Mouse (Mus musculus): ENCODE measurements around the gene Spata33. TPM values are rescaled to one million over a fixed set of nuclear protein-coding genes. Genes with fewer than 3 reads are reported as not detected.
"Not testable (repeated sequence)": the region's sequence is repeated elsewhere in the genome, so short reads cannot be mapped to it uniquely, and the experiment has no call there.

The Spata33 gene
- polyA plus RNA-seq, 1 experiment from 2014 or later = 1.7 TPM

DNA sequence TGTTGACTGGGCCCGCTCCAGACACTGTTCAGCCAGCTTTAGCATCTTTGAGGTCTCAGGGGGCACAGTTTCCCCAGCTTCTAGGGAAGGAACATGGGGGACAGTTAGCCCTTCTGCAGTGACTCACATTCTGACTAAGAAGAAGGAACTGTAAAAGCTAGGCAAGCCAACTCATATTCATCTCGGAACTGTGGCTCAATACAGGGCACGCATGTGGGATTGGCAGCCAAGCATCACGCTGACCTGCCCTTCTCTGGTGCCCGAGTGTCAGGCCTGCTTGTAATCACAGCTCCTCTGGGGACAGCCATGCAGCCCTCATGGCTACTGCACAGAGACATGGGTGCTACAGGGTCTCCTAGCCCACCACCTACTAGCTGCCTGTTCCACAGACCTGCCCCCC is 38.3 kb downstream of the Spata33 start:
- Histone ChIP-seq H3K4me1 (replicated peaks; ENCODE audit: control insufficient read depth, insufficient read depth, low read length) (peaks cover 19% of the 10 kb centered on the region), H3K4me3 (ENCODE audit: low read depth, low read length) (no peak overlapping the region), H3K36me3 (ENCODE audit: control insufficient read depth, insufficient read depth, low read length) (peaks cover 7% of the 10 kb centered on the region; the same call in 1 of the 2 replicates), H3K27ac (ENCODE audit: low read depth, low read length) (no peak overlapping the region), H3K27me3 (replicated peaks; ENCODE audit: control insufficient read depth, insufficient read depth, low read length) (no peaks in the 10 kb centered on the region), H3K4me2 (no peak overlapping the region), H3K9me3 (ENCODE audit: control insufficient read depth, low read length) (no peaks in the 10 kb centered on the region), H3K9ac (ENCODE audit: low read depth, low read length) (no peak overlapping the region)
- ATAC-seq (replicated peaks; ENCODE audit: low FRiP score) (no peak), DNase-seq (ENCODE audit: low spot score) (no peak)
- WGBS = 89% methylated on average over 5 of the region's 5 CpGs

DNA sequence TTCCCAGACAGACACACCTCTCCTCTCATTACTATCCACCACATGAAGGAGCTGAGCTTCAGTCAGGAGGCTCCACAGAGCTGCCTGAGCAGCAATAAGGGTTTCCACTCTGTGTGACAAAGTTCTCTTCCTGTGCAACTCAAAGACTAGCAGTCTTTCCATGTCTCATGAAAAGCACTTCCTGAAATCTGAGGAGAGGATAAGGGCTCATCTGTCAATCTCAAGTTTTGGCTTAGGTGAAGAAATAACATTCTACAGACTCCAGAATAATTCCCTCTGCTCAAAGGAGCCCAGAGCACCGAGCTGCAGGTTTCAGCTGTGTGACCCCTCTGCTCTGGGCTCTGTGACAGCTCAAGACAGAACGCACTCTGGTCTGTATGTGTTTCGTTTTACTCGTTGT is 40.3 kb downstream of the Spata33 start:
- no peak overlapping the region for H3K27ac ChIP-seq (ENCODE audit: low read depth, low read length)
- no peaks in the 10 kb centered on the region for H3K27me3 ChIP-seq (replicated peaks; ENCODE audit: control insufficient read depth, insufficient read depth, low read length)
- DNase-seq (ENCODE audit: low spot score) = no peak
- H3K36me3 ChIP-seq (ENCODE audit: control insufficient read depth, insufficient read depth, low read length) = peaks cover 21% of the 10 kb centered on the region
- no peak for ATAC-seq (replicated peaks; ENCODE audit: low FRiP score)
- peaks cover 19% of the 10 kb centered on the region for H3K4me1 ChIP-seq (replicated peaks; ENCODE audit: control insufficient read depth, insufficient read depth, low read length)
- peak overlapping the region; percentile 94; the same call in 1 of the 2 replicates for H3K9ac ChIP-seq (ENCODE audit: low read depth, low read length)
- 59% methylated on average over 4 of the region's 4 CpGs for WGBS
- no peaks in the 10 kb centered on the region for H3K9me3 ChIP-seq (ENCODE audit: control insufficient read depth, low read length)
- H3K4me3 ChIP-seq (ENCODE audit: low read depth, low read length) = peak overlapping the region; percentile 99
- peak overlapping the region; percentile 94 for H3K4me2 ChIP-seq

DNA sequence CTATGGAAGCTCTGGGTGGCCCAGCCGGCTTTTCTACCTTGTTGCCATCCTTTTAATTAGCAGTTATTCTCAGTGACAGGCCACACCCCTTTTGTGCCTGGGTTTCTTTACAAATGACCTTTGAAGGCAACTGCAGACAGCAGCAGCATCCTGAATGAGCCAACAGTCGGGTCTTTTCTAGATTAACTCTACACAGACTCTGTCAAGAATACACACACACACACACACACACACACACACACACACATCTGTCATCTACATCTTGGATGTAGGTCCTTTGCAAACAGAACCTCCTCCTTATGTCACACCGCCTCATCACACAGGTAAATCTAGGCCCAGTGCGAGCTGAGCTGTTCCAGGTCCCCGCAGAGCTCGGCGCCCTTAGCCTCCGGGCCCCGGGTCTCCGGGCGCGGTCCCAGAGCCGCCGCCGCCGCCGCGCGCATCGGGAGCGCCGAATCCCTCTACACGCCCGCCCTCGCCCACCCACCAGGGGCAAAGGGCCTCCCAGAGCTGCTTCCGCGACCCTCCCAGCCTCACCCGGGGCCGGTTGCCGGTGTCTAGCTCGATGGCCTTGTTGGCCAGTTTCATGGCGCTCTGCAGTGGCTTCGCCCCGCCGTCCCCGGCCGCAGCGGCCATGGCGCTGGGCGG is 40.9 kb downstream of the Spata33 start:
- H3K4me2 ChIP-seq = peak overlapping the region; percentile 94
- DNase-seq (ENCODE audit: low spot score) (no peak), ATAC-seq (replicated peaks; ENCODE audit: low FRiP score) (peak; percentile 32)
- H3K27me3 ChIP-seq (replicated peaks; ENCODE audit: control insufficient read depth, insufficient read depth, low read length) = no peaks in the 10 kb centered on the region
- peak overlapping the region; percentile 84 for H3K27ac ChIP-seq (ENCODE audit: low read depth, low read length)
- WGBS = under 1% methylated on average over 38 of the region's 40 CpGs
- peak overlapping the region; percentile 94 for H3K9ac ChIP-seq (ENCODE audit: low read depth, low read length)
- H3K36me3 ChIP-seq (ENCODE audit: control insufficient read depth, insufficient read depth, low read length) = peaks cover 24% of the 10 kb centered on the region
- no peaks in the 10 kb centered on the region for H3K9me3 ChIP-seq (ENCODE audit: control insufficient read depth, low read length)
- H3K4me1 ChIP-seq (replicated peaks; ENCODE audit: control insufficient read depth, insufficient read depth, low read length) = peaks cover 19% of the 10 kb centered on the region
- H3K4me3 ChIP-seq (ENCODE audit: low read depth, low read length) = peak overlapping the region; percentile 99

DNA sequence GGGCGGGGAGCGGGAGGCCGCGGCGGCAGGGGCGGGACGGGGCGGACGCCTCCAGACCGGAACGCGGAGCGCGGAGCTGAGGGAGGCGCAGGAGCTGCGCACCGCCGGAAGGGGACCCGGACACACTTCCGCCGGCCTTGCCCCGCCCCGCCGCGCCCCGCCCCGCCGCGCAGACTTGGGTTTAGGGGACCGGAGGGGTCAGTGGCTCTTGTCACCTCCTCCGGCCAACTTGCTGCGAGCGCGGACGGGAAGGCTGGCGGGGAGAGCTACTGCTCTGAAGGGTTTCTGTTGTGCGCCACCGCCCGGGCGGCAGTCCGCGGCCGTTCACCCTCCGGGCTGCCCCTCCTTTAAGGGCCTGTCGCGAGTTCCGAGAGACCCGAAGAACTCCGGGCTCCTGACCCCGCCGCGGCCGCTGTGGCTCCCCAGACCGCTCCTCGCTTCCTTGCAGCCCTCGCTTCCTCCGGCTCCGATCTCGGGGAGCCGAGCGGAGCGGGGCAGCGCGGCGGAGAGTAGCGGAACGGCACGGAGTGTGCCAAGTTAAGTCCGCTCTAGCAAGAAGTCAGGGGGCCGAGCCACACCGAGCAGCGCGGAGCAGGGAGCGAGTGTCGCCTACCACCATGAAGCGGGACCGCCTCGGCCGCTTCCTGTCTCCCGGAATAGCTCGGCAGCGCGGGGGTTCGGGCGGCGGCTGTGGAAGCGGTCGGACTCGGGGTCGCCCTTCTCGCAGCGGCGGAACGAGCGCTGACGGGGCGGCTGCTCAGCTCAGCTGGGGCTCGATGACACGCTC is 41.7 kb downstream of the Spata33 start, which contains the start of the genes Zfp276 and Vps9d1:
TSS of gene Zfp276 (plus strand) at position 97 of the 787 bp plus-strand sequence.
TSS of gene Vps9d1 (minus strand) at position 250 of the 787 bp plus-strand sequence.
- Histone ChIP-seq H3K4me2 (peak within 1 kb of the TSS; percentile 94), H3K36me3 (ENCODE audit: control insufficient read depth, insufficient read depth, low read length) (peaks cover 24% of the 10 kb centered on the region), H3K4me3 (ENCODE audit: low read depth, low read length) (peak within 1 kb of the TSS; percentile 99), H3K4me1 (replicated peaks; ENCODE audit: control insufficient read depth, insufficient read depth, low read length) (peaks cover 19% of the 10 kb centered on the region), H3K9ac (ENCODE audit: low read depth, low read length) (peak within 1 kb of the TSS; percentile 94), H3K27me3 (replicated peaks; ENCODE audit: control insufficient read depth, insufficient read depth, low read length) (no peaks in the 10 kb centered on the region), H3K27ac (ENCODE audit: low read depth, low read length) (peak within 1 kb of the TSS; percentile 84), H3K9me3 (ENCODE audit: control insufficient read depth, low read length) (no peaks in the 10 kb centered on the region)
- under 1% methylated on average over 76 of the region's 99 CpGs for WGBS
- ATAC-seq (replicated peaks; ENCODE audit: low FRiP score) (peak; percentile 96), DNase-seq (ENCODE audit: low spot score) (peak; percentile 89)

DNA sequence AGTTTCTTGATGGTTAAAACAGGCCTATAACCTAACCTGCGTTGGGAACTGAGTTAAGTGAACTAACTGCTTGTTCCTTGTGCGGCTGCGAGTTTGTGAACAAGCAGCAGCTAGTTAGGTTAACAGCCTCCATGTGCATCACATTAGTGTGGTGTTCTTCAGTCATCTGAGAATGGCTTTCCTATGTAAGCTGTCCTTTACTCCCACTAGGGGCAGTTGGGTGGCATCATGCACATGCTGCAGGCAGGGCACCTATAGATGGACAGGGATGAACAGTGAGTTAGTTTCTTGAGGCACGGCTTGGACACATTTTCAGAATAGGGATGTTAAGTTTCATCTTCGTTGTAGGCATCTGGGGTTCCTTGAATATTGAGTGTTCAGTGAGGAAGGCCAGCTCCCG is 42.5 kb downstream of the Spata33 start:
- ATAC-seq (replicated peaks; ENCODE audit: low FRiP score) (no peak), DNase-seq (ENCODE audit: low spot score) (no peak)
- no peak overlapping the region for H3K27ac ChIP-seq (ENCODE audit: low read depth, low read length)
- peaks cover 19% of the 10 kb centered on the region for H3K4me1 ChIP-seq (replicated peaks; ENCODE audit: control insufficient read depth, insufficient read depth, low read length)
- H3K36me3 ChIP-seq (ENCODE audit: control insufficient read depth, insufficient read depth, low read length) = peaks cover 24% of the 10 kb centered on the region
- peak overlapping the region; percentile 94 for H3K4me2 ChIP-seq
- H3K9me3 ChIP-seq (ENCODE audit: control insufficient read depth, low read length) = no peaks in the 10 kb centered on the region
- H3K4me3 ChIP-seq (ENCODE audit: low read depth, low read length) = peak overlapping the region; percentile 99
- no peaks in the 10 kb centered on the region for H3K27me3 ChIP-seq (replicated peaks; ENCODE audit: control insufficient read depth, insufficient read depth, low read length)
- peak overlapping the region; percentile 94 for H3K9ac ChIP-seq (ENCODE audit: low read depth, low read length)
- WGBS = 66% methylated on average over 6 of the region's 6 CpGs

DNA sequence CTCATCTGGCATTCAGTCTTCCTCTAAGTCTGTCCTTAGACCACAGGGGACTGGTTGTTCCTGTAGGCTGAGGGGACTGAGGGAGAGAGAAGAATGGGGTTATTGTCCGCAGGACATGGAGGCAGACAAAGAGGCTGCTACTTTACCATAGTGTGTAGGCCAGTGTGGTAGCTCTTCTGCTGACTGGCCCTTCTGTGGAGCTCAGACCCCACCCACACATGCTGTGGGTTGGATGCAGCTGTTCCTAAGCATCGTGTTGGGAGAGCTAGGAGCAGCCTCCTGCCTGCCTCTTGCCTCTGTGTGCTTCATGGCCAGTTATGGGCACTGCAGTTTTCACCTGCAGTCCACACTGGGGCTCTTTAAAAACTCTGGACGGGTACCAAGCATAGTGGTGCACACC is 44.5 kb downstream of the Spata33 start:
- ATAC-seq (replicated peaks; ENCODE audit: low FRiP score) (no peak), DNase-seq (ENCODE audit: low spot score) (no peak)
- H3K9ac ChIP-seq (ENCODE audit: low read depth, low read length) = no peak overlapping the region
- no peak overlapping the region for H3K27ac ChIP-seq (ENCODE audit: low read depth, low read length)
- H3K4me1 ChIP-seq (replicated peaks; ENCODE audit: control insufficient read depth, insufficient read depth, low read length) = peaks cover 19% of the 10 kb centered on the region
- H3K9me3 ChIP-seq (ENCODE audit: control insufficient read depth, low read length) = no peaks in the 10 kb centered on the region
- no peak overlapping the region for H3K4me2 ChIP-seq
- H3K4me3 ChIP-seq (ENCODE audit: low read depth, low read length) = no peak overlapping the region
- peaks cover 17% of the 10 kb centered on the region for H3K36me3 ChIP-seq (ENCODE audit: control insufficient read depth, insufficient read depth, low read length)
- WGBS = 90% methylated on average over 3 of the region's 3 CpGs
- H3K27me3 ChIP-seq (replicated peaks; ENCODE audit: control insufficient read depth, insufficient read depth, low read length) = no peaks in the 10 kb centered on the region

DNA sequence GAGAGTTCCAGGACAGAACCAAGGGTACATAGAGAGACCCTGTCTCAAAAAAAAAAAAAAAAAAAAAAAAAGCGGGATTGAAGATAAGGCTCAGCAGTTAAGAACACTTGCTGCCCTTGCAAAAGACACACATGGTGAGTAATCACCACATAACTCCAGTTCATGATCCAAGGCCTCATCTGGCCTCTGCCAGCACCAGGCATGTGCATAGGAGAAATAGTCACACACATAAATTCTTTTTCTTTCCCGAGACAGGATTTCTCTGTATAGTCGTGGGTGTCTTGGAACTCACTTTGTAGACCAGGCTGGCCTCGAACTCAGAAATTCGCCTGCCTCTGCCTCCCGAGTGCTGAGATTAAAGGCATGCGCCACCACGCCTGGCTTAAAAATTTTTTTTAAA is 45.0 kb downstream of the Spata33 start:
- not testable (repeated sequence) for H3K9me3 ChIP-seq (ENCODE audit: control insufficient read depth, low read length); H3K9ac ChIP-seq (ENCODE audit: low read depth, low read length); H3K27me3 ChIP-seq (replicated peaks; ENCODE audit: control insufficient read depth, insufficient read depth, low read length); ATAC-seq (replicated peaks; ENCODE audit: low FRiP score); H3K4me2 ChIP-seq; DNase-seq (ENCODE audit: low spot score); H3K4me3 ChIP-seq (ENCODE audit: low read depth, low read length); H3K27ac ChIP-seq (ENCODE audit: low read depth, low read length)
- Histone ChIP-seq H3K36me3 (ENCODE audit: control insufficient read depth, insufficient read depth, low read length) (peaks cover 17% of the 10 kb centered on the region), H3K4me1 (replicated peaks; ENCODE audit: control insufficient read depth, insufficient read depth, low read length) (peaks cover 18% of the 10 kb centered on the region)
- 84% methylated on average over 8 of the region's 8 CpGs for WGBS

DNA sequence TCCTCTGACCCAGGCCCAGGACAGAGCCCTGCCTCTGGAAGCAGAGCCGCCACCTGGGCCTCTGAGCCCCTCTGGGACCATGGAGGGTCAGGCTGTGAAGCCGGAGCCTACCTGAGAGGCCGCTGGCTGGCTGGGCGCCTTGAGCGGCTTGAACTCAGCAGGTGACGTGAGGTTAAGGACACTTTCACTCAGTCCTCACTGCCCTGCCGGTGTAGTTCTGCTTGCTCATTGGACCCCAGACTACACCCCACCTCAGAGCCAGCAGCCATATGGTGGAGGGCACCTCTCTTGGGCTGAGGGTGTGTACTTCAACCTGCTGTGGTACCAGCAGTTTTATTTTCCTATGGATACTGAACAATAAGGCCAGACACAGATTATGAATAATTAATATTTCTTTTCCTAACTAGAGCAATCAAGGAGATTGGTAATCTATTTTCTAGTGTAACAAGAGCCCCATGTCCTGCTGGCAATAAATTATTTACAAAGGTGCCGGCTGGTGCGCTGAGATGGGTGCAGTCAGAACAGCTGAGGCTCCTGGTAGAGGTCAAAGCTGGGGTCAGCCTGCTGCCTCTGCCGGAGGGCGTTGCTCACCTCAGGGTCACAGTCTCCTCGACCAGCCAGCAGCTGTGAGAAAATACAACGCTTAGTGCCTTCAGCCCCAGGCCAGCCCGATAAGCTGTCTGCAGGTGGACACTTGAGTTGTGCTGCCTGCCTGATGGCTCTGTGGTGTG is 55.5 kb downstream of the Spata33 start:
- H3K9ac ChIP-seq (ENCODE audit: low read depth, low read length) = no peak overlapping the region
- ATAC-seq (replicated peaks; ENCODE audit: low FRiP score) (0 out of 2 replicates have a peak, but pooled peaks have one; percentile 10), DNase-seq (ENCODE audit: low spot score) (no peak)
- H3K9me3 ChIP-seq (ENCODE audit: control insufficient read depth, low read length) = no peaks in the 10 kb centered on the region
- H3K36me3 ChIP-seq (ENCODE audit: control insufficient read depth, insufficient read depth, low read length) = peaks cover 40% of the 10 kb centered on the region
- 80% methylated on average over 14 of the region's 14 CpGs for WGBS
- H3K4me2 ChIP-seq = no peak overlapping the region
- H3K4me3 ChIP-seq (ENCODE audit: low read depth, low read length) = no peak overlapping the region
- no peak overlapping the region for H3K27ac ChIP-seq (ENCODE audit: low read depth, low read length)
- H3K27me3 ChIP-seq (replicated peaks; ENCODE audit: control insufficient read depth, insufficient read depth, low read length) = no peaks in the 10 kb centered on the region
- no peaks in the 10 kb centered on the region for H3K4me1 ChIP-seq (replicated peaks; ENCODE audit: control insufficient read depth, insufficient read depth, low read length)

Measured in liver, embryonic 11.5 days (tissue).